Mouse (Mus musculus): Measurements from ENCODE around the gene Apoa1. TPM values are rescaled to one million over a fixed set of nuclear protein-coding genes. Genes with fewer than 3 reads are reported as not detected.

The Apoa1 gene
- total RNA-seq, 4 experiments from 2014 or later = 0.38 to 0.47 (median 0.41) TPM; not detected in 1

GRCm38 (mm10) chr9:46215338-46216322 lies 12.8 kb upstream of the Apoa1 start:
- DNase-seq (ENCODE audit: low spot score in 2 of 2) = peak in 1 of 2 experiments; percentile 47

GRCm38 (mm10) chr9:46216744-46217470 lies 11.5 kb upstream of the Apoa1 start:
- DNase-seq (ENCODE audit: low spot score in 2 of 2) = no peak

GRCm38 (mm10) chr9:46218176-46218575 lies 10.2 kb upstream of the Apoa1 start:
- DNase-seq (ENCODE audit: low spot score in 2 of 2) = no peak

GRCm38 (mm10) chr9:46223090-46223489 lies 5.3 kb upstream of the Apoa1 start:
- no peak for DNase-seq (ENCODE audit: low spot score in 2 of 2)

DNA sequence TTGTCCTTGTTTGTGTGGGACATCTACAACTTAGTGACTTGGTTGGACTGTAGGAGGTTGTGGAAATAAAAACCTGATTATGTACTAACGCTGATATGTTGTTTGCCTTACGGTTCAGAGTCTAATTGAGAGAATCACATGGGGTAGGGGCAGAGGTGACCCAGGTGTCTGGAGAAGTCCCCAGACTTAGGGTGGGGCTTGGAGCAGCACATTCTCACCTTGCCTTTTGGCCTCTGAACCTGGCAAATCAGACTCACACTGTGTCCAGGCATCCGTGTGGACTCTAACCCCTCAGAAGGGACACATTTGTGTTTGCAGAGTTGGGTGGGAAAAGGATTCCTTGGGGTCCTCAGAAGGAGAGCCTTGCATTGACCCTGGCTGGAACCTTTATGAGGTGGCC lies 4.3 kb upstream of the Apoa1 start:
- no peak for DNase-seq (ENCODE audit: low spot score in 2 of 2)

- no peak for DNase-seq (ENCODE audit: low spot score in 2 of 2)
Observed at GRCm38 (mm10) chr9:46224945-46225660, 3.3 kb upstream of the Apoa1 start.

- no peak for DNase-seq (ENCODE audit: low spot score in 2 of 2)
Observed at GRCm38 (mm10) chr9:46227064-46227614, 1.2 kb upstream of the Apoa1 start.

DNA sequence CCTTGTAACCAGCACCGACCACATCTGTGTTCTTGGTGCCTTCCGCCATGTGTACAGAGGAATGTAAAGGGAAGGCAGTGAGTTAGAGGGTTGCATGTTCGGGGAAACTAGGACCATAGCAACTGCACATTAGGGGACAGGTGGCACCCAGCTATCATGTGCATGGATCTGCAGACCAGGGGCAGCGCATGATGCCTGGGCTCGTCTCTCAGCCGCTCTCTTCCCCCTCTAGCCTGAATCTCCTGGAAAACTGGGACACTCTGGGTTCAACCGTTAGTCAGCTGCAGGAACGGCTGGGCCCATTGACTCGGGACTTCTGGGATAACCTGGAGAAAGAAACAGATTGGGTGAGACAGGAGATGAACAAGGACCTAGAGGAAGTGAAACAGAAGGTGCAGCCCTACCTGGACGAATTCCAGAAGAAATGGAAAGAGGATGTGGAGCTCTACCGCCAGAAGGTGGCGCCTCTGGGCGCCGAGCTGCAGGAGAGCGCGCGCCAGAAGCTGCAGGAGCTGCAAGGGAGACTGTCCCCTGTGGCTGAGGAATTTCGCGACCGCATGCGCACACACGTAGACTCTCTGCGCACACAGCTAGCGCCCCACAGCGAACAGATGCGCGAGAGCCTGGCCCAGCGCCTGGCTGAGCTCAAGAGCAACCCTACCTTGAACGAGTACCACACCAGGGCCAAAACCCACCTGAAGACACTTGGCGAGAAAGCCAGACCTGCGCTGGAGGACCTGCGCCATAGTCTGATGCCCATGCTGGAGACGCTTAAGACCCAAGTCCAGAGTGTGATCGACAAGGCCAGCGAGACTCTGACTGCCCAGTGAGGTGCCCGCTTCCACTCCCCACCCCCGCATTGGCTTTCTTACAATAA lies 1.4 kb downstream of the Apoa1 start:
- DNase-seq (ENCODE audit: low spot score in 2 of 2) = peak; percentile 85 to 92

DNA sequence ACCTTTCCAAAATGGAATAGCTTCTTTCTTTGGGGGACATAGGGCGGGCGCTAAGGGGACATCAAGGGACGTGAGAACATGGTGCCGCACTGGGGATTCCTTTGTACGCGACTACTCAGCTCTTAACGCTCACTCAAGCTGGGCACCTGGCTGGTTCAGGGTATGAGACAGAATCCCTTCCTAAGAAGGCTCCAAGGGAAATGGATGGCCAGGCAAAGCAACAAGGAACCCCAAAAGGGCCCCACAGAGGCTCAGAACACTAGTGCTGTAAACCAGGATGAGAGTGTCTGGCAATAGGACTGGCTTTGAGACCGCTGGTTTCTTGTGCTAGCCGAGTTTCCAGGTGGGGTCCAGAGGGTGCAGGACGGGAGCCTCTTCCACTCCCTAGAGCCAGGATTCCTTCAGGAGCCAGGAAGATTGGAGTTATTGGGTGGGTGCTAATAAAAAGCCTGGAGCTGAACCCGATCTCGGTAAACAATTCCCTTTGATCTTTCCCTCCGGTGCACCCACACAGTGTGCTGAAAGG lies 2.1 kb downstream of the Apoa1 start:
- no peak for DNase-seq (ENCODE audit: low spot score in 2 of 2)

DNA sequence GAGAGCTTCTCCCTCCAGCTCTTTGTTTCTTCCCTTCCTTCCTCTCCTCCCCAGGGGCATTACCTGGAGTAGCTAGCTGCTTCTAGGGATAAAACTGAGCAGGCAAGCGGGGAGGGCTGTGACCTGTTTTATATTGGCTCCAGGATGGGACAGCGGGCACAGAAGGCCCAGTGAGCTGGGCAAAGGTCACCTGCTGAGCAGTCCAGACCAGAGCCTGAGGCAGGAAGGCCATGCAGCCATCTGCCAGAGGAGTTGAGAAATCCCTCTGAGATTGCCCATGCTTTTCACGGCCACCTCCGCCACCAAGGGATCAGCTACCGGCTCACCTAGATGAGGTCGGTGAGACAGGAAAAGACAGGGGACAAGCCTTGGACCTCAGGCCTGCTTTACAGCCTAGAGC lies 6.8 kb downstream of the Apoa1 start:
- DNase-seq (ENCODE audit: low spot score in 2 of 2) = no peak

DNA sequence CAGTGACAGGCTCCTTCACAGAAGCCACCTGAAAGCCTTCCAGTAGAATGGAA lies 7.0 kb downstream of the Apoa1 start, which contains the start of gene Apoc3:
Gene Apoc3 (minus strand): TSS at position 41 of the 53 bp plus-strand sequence.
- DNase-seq (ENCODE audit: low spot score in 2 of 2) = no peak

DNA sequence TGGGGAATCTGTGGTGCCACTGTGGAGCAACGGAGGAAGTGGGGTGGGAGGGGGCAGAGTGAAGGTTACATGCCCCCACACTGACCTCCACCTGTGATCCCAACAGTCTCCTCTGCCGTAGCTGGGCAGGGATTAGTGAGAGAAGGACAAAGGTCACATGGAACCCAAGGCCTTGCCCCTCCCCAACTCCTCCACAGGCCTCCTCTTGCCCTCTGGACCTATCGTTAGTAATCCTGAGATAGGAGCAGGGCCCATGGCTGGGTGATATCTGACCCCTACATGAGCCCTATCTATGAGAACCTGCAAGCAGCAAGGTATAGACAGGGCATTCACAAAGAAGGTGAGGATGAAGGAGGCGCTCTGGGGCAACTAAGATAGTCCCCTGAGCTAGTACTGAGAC lies 7.3 kb downstream of the Apoa1 start:
- no peak for DNase-seq (ENCODE audit: low spot score in 2 of 2)

GRCm38 (mm10) chr9:46238850-46239249 lies 10.5 kb downstream of the Apoa1 start:
- DNase-seq (ENCODE audit: low spot score in 2 of 2) = no peak

DNA sequence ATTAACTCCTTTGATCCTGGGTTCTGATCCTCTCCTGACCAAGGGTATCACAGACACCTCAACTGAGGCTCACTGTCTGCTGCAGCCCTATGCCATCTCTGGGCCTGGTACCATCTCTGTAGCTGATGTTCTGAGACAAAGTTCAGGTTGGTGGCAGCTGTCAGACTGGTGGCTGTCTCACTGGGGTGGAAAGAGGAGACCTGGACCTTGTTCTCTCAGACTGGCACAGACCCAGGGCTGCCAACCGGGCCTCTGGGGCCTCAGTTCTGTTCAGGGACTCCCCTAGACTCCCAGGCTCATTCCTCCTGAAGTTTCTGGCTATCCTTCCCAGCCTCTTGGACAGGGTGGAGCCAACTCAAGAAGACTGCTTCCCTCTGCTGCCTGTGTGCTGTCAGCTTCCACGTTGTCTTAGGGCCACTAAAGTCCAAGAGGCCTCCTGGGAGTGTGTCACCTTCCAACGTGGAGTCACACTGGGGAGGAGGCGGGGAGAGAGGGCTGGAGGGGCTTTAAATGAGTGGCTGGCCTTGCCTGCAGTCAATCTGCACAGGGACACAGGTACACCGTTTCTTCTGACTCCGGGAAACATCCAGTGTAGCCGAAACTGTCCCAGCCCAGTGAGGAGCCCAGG lies 12.3 kb downstream of the Apoa1 start, which contains the start of gene Apoa4:
Gene Apoa4 (plus strand): TSS at position 171 of the 628 bp plus-strand sequence.
- DNase-seq (ENCODE audit: low spot score in 2 of 2) = no peak

- no peak for DNase-seq (ENCODE audit: low spot score in 2 of 2)
Observed at GRCm38 (mm10) chr9:46241818-46242217, 13.4 kb downstream of the Apoa1 start.

- DNase-seq (ENCODE audit: low spot score in 2 of 2) = no peak
Observed at GRCm38 (mm10) chr9:46243122-46243521, 14.7 kb downstream of the Apoa1 start.

DNA sequence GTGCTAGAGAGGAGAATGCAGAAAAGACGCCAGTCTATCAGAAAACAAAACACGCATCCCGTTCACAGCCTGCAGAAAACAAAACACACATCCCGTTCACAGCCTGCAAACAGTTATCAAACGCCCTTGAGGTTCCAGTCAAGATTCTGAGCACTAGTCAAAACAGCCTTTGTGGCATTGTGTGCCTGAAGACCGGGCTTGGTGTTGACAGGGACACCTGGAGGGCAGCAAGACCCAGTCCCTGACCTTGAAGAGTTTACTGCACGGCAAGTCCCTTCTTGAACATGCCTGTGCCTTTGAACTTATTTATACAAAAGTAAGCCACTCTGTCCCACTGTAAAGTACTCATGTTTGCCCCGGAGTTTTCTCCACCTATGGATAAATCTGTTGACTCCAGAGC lies 15.2 kb downstream of the Apoa1 start:
- DNase-seq (ENCODE audit: low spot score in 2 of 2) = no peak

- peak in 1 of 2 experiments; percentile 75 for DNase-seq (ENCODE audit: low spot score in 2 of 2)
Observed at GRCm38 (mm10) chr9:46246752-46247324, 18.5 kb downstream of the Apoa1 start.

GRCm38 (mm10) chr9:46256177-46256576 lies 27.8 kb downstream of the Apoa1 start:
- DNase-seq (ENCODE audit: low spot score in 2 of 2) = no peak
